Mouse (Mus musculus) bone marrow, adult 2 months (tissue): ENCODE results near the gene Galnt16. TPM values are rescaled to one million over a fixed set of nuclear protein-coding genes. Genes with fewer than 3 reads are reported as not detected.
A peak's percentile ranks its signal among the peaks of the same experiment; 100 is the strongest.

Experiments
- H3K27ac ChIP-seq: fragments of 200-500 bp; 2 replicates; pipeline ENCODE4 v1.5.1; 2012; ENCODE audit warnings: low read depth, mild to moderate bottlenecking, control low read depth, inconsistent platforms, low read length; ENCODE audit not compliant: control insufficient read depth, poor library complexity, insufficient read depth
- H3K4me1 ChIP-seq: fragments of 200-500 bp; 2 replicates; pipeline ENCODE4 v1.6.1; 2011; ENCODE audit warnings: low read length; ENCODE audit not compliant: control insufficient read depth, insufficient read depth
- H3K4me3 ChIP-seq: fragments of 200-500 bp; replicated peaks from 2 replicates; pipeline ENCODE3; 2011; ENCODE audit warnings: mild to moderate bottlenecking, low read depth, low read length, control low read depth; ENCODE audit not compliant: control insufficient read depth
- CTCF ChIP-seq: fragments of 200-500 bp; IDR thresholded peaks from 2 replicates; pipeline ENCODE4 v1.5.1; 2011; ENCODE audit warnings: low read length, control low read depth; ENCODE audit not compliant: control insufficient read depth, insufficient read depth
- POLR2A ChIP-seq: fragments of 200-500 bp; IDR thresholded peaks from 2 replicates; pipeline ENCODE4 v1.6.1; 2011; ENCODE audit warnings: low read depth, mild to moderate bottlenecking, control low read depth, low read length, borderline replicate concordance; ENCODE audit not compliant: control insufficient read depth
- WGBS: fragments of 180-500 bp; shearing (Covaris S2); methylation state at CpG from one replicate; pipeline ENCODE4 v1.1.7; 2018; 5-methylcytosine and 5-hydroxymethylcytosine counted together
- polyA plus RNA-seq: library from polyadenylated mRNA; stranded (reverse); fragments of >200 nt; gene quantifications from 2 replicates; pipeline ENCODE4 v1.2.4, GENCODE M21; 2011; ENCODE audit warnings: low replicate concordance; ENCODE audit not compliant: missing spikeins, insufficient read depth, insufficient read length

Galnt16 gene
- polyA plus RNA-seq, 1 experiment = not detected

- WGBS = 71% methylated on average over 3 of the region's 3 CpGs
- TF ChIP-seq CTCF (no peak), POLR2A (no peak)
- Histone ChIP-seq H3K4me3 (no peak overlapping the region), H3K27ac (no peak overlapping the region), H3K4me1 (no peaks in the 10 kb centered on the region)
Measured at GRCm38 (mm10) chr12:80609928-80610327, 91.9 kb downstream of the Galnt16 start.

GRCm38 (mm10) chr12:80612113-80612791 lies 94.2 kb downstream of the Galnt16 start:
- H3K27ac ChIP-seq = no peak overlapping the region
- no peaks in the 10 kb centered on the region for H3K4me1 ChIP-seq
- no peak for TF ChIP-seq CTCF
- no peak for TF ChIP-seq POLR2A
- no peak overlapping the region for H3K4me3 ChIP-seq
- WGBS = 71% methylated on average over 9 of the region's 9 CpGs

DNA sequence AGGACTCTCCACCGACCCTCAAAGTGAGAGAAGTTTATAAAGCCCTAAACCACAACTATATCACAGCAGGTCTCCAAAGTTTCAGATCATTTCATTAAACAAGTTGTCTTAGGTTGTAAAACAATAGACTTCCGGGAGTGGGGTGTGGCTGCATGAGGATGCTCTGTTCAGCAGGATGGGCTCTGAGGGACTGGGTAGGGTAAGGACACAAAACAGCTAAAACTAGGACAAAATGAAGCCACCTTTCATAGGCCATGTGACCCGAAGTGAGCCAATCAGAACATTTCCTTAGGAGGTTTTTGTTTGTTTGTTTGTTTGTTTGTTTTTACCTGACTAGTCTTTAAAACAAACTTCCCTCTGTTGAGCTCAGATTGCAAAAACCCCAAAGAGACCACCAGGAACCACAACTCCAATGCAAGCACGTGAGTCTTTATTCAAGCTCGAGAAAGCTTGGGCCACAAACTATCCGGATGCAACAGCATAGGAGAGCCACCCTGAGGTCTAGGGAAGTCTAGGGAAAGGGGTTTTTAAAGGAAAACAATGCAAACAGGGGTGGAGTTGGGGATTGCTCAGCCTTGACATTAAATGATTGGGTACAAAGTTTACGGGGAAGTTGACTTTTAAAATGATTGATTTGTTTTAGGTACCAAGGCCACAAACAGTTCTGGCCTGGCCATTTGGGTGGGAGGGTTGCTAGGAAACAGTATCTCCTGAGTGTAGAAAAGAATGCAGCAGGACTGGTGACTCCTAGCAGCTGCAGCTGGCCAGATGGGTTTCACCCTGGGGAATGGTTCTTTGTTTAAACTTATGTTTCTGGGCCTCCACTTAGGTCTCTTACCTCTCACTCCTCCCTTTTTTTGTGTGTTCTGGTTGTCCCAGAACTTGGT lies 97.5 kb downstream of the Galnt16 start:
- H3K4me1 ChIP-seq = no peaks in the 10 kb centered on the region
- WGBS = 65% methylated on average over 7 of the region's 7 CpGs
- no peak overlapping the region for H3K4me3 ChIP-seq
- H3K27ac ChIP-seq = no peak overlapping the region
- no peak for TF ChIP-seq POLR2A
- TF ChIP-seq CTCF = no peak

- no peaks in the 10 kb centered on the region for H3K4me1 ChIP-seq
- 62% methylated on average over 5 of the region's 5 CpGs for WGBS
- H3K4me3 ChIP-seq = no peak overlapping the region
- H3K27ac ChIP-seq = no peak overlapping the region
- TF ChIP-seq POLR2A (no peak), CTCF (no peak)
Measured at GRCm38 (mm10) chr12:80620501-80620900, 102.4 kb downstream of the Galnt16 start.

- H3K27ac ChIP-seq = no peak overlapping the region
- TF ChIP-seq CTCF (no peak), POLR2A (no peak)
- 90% methylated on average over 5 of the region's 5 CpGs for WGBS
- no peak overlapping the region for H3K4me3 ChIP-seq
- no peaks in the 10 kb centered on the region for H3K4me1 ChIP-seq
Measured at GRCm38 (mm10) chr12:80631790-80632189, 113.7 kb downstream of the Galnt16 start.

GRCm38 (mm10) chr12:80642725-80643692 lies 124.9 kb downstream of the Galnt16 start:
- H3K4me1 ChIP-seq = peaks cover 3% of the 10 kb centered on the region
- WGBS = 2% methylated on average over 48 of the region's 48 CpGs
- peak overlapping the region; percentile 36 for H3K27ac ChIP-seq
- H3K4me3 ChIP-seq = peak overlapping the region; percentile 96
- TF ChIP-seq CTCF (peak; percentile 67), POLR2A (no peak)

- TF ChIP-seq CTCF (no peak), POLR2A (peak; percentile 84; the same call in 1 of the 2 replicates)
- Histone ChIP-seq H3K4me3 (peak within 1 kb of the TSS; percentile 96), H3K4me1 (peaks cover 4% of the 10 kb centered on the region), H3K27ac (peak within 1 kb of the TSS; percentile 36)
- under 1% methylated on average over 50 of the region's 50 CpGs for WGBS
Measured at GRCm38 (mm10) chr12:80643693-80644505, 125.8 kb downstream of the Galnt16 start, which contains the start of the genes Slc39a9 and Erh. Slc39a9 (plus strand) TSS chr12:80643883. Erh (minus strand) TSS chr12:80644341.

DNA sequence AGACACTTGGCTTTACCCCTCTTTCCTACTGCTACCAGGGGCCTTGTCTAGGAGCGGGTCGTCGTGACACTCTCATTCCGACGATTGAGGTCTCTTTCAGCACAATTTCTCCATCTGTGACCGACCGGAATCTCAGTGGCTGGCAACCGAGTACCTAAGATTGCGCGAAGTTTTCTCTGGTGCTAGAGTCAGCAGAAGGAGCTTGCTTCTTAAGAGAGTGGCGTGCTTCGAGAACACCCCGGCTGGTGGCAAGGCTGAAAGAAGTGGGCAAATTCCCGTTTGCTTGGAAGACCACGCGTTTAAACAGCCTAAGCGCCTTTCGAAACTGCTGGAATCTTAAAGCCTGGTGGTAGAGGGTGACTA lies 126.4 kb downstream of the Galnt16 start:
- Histone ChIP-seq H3K4me3 (peak overlapping the region; percentile 96), H3K27ac (peak overlapping the region; percentile 36), H3K4me1 (peaks cover 6% of the 10 kb centered on the region)
- WGBS = 4% methylated on average over 18 of the region's 18 CpGs
- TF ChIP-seq CTCF = no peak
